Mouse (Mus musculus) myocyte (in vitro differentiated cells): ENCODE measurements at regions not wholly inside any gene's neighbourhood (a gene's known extent, or its start where the extent isn't known, plus 50 kb on each side); places are given as distances from the start of the nearest gene placed in this dataset.

Experiments
- H3K27me3 ChIP-seq: one replicate; pipeline ENCODE4 v1.6.1; 2011; ENCODE audit not compliant: control insufficient read depth, insufficient read depth, insufficient read length
- H3K36me3 ChIP-seq: one replicate; pipeline ENCODE4 v1.6.1; 2011; ENCODE audit not compliant: control insufficient read depth, insufficient read depth
- H3K4me2 ChIP-seq: one replicate; pipeline ENCODE4 v1.6.1; 2011; ENCODE audit warnings: low read depth, control low read depth
- H3K4me3 ChIP-seq: one replicate; pipeline ENCODE4 v1.5.1; 2011; ENCODE audit warnings: mild to moderate bottlenecking, control low read depth, moderate library complexity
- H3K79me2 ChIP-seq: one replicate; pipeline ENCODE4 v1.6.1; 2011; ENCODE audit not compliant: control insufficient read depth, insufficient read depth
- H3ac ChIP-seq: one replicate; pipeline ENCODE4 v1.6.1; 2011; ENCODE audit not compliant: control insufficient read depth, insufficient read length
- CEBPB ChIP-seq: IDR thresholded peaks from 2 replicates; pipeline ENCODE4 v1.6.1; 2011; ENCODE audit warnings: mild to moderate bottlenecking, moderate library complexity; ENCODE audit not compliant: poor library complexity, insufficient read depth, severe bottlenecking
- E2F4 ChIP-seq: IDR thresholded peaks from one replicate; pipeline ENCODE4 v1.6.1; 2011; ENCODE audit warnings: mild to moderate bottlenecking, control low read depth, moderate library complexity; ENCODE audit not compliant: insufficient read depth
- MAX ChIP-seq: IDR thresholded peaks from one replicate; pipeline ENCODE4 v1.6.1; 2011; ENCODE audit warnings: low read depth, mild to moderate bottlenecking, control low read depth
- MYOD1 ChIP-seq, 3 experiments: IDR thresholded peaks; one replicate each; pipeline ENCODE4 v1.6.1; 2011; ENCODE audit warnings: control low read depth in 2 of 3, low read depth in 2 of 3, mild to moderate bottlenecking in 2 of 3, moderate library complexity in 1 of 3; ENCODE audit not compliant: insufficient read length in 2 of 3, control insufficient read depth in 1 of 3
- MYOG ChIP-seq, 3 experiments: IDR thresholded peaks; one replicate each; pipeline ENCODE4 v1.6.1; 2011; ENCODE audit warnings: control low read depth in 2 of 3, low read depth in 2 of 3, mild to moderate bottlenecking in 2 of 3; ENCODE audit not compliant: insufficient read length in 2 of 3, control insufficient read depth in 1 of 3, insufficient read depth in 1 of 3
- POLR2A ChIP-seq: IDR thresholded peaks from one replicate; pipeline ENCODE4 v1.6.1; 2011; ENCODE audit warnings: low read depth, mild to moderate bottlenecking, control low read depth, moderate library complexity; ENCODE audit not compliant: insufficient read length
- POLR2AphosphoS2 ChIP-seq: IDR thresholded peaks from one replicate; pipeline ENCODE4 v1.6.1; 2011; ENCODE audit warnings: low read depth, control low read depth; ENCODE audit not compliant: insufficient read length
- REST ChIP-seq: IDR thresholded peaks from one replicate; pipeline ENCODE4 v1.6.1; 2011; ENCODE audit warnings: mild to moderate bottlenecking, control low read depth, moderate library complexity; ENCODE audit not compliant: insufficient read depth, insufficient read length
- SRF ChIP-seq: IDR thresholded peaks from one replicate; pipeline ENCODE4 v1.6.1; 2011; ENCODE audit warnings: low read depth; ENCODE audit not compliant: control insufficient read depth, insufficient read length
- TCF12 ChIP-seq: IDR thresholded peaks from one replicate; pipeline ENCODE4 v1.6.1; 2011; ENCODE audit warnings: mild to moderate bottlenecking, control low read depth; ENCODE audit not compliant: poor library complexity, insufficient read depth, severe bottlenecking
- TCF3 ChIP-seq: IDR thresholded peaks from one replicate; pipeline ENCODE4 v1.6.1; 2011; ENCODE audit warnings: low read depth, control low read depth; ENCODE audit not compliant: insufficient read length
- USF1 ChIP-seq: IDR thresholded peaks from one replicate; pipeline ENCODE4 v1.6.1; 2011; ENCODE audit warnings: low read depth, mild to moderate bottlenecking, control low read depth, moderate library complexity

GRCm38 (mm10) chr2:133283709-133284108 is 268.2 kb upstream of the Bmp2 start:
- no peaks in the 10 kb centered on the region for H3K36me3 ChIP-seq
- TF ChIP-seq MYOD1 (IDR thresholded peaks at IDR 0.05; ENCODE audit: control insufficient read depth in 1 of 3, insufficient read length in 2 of 3, low read depth in 2 of 3): no peak
- H3K4me2 ChIP-seq: no peak overlapping the region
- no peaks in the 10 kb centered on the region for H3K79me2 ChIP-seq
- no peak overlapping the region for H3K4me3 ChIP-seq
- no peak overlapping the region for H3ac ChIP-seq
- H3K27me3 ChIP-seq: no peaks in the 10 kb centered on the region

- no peaks in the 10 kb centered on the region for H3K36me3 ChIP-seq
- no peak overlapping the region for H3ac ChIP-seq
- TF ChIP-seq USF1: no peak
- TF ChIP-seq MYOD1 (IDR thresholded peaks at IDR 0.05; ENCODE audit: control insufficient read depth in 1 of 3, insufficient read length in 2 of 3, low read depth in 2 of 3): no peak
- TF ChIP-seq POLR2A: no peak
- TF ChIP-seq MYOG (IDR thresholded peaks at IDR 0.05; ENCODE audit: control insufficient read depth in 1 of 3, insufficient read depth in 1 of 3, insufficient read length in 2 of 3, low read depth in 2 of 3): no peak
- no peak overlapping the region for H3K4me3 ChIP-seq
- no peaks in the 10 kb centered on the region for H3K79me2 ChIP-seq
- no peak overlapping the region for H3K4me2 ChIP-seq
- H3K27me3 ChIP-seq: no peaks in the 10 kb centered on the region
Observed at GRCm38 (mm10) chr2:133294136-133294535, 257.8 kb upstream of the Bmp2 start.

GRCm38 (mm10) chr2:133305936-133306335 is 246.0 kb upstream of the Bmp2 start:
- Histone ChIP-seq H3K4me2 (no peak overlapping the region), H3K27me3 (no peaks in the 10 kb centered on the region), H3ac (no peak overlapping the region), H3K36me3 (no peaks in the 10 kb centered on the region), H3K4me3 (no peak overlapping the region), H3K79me2 (no peaks in the 10 kb centered on the region)
- TF ChIP-seq TCF3: no peak
- TF ChIP-seq CEBPB: no peak

- Histone ChIP-seq H3K27me3 (no peaks in the 10 kb centered on the region), H3K79me2 (no peaks in the 10 kb centered on the region), H3K36me3 (no peaks in the 10 kb centered on the region), H3K4me3 (no peak overlapping the region), H3ac (no peak overlapping the region), H3K4me2 (no peak overlapping the region)
- TF ChIP-seq MYOD1 (IDR thresholded peaks at IDR 0.05; ENCODE audit: control insufficient read depth in 1 of 3, insufficient read length in 2 of 3, low read depth in 2 of 3) (no peak), TCF3 (no peak), TCF12 (no peak), MYOG (IDR thresholded peaks at IDR 0.05; ENCODE audit: control insufficient read depth in 1 of 3, insufficient read depth in 1 of 3, insufficient read length in 2 of 3, low read depth in 2 of 3) (no peak), E2F4 (no peak)
Observed at GRCm38 (mm10) chr2:133311001-133311400, 241.0 kb upstream of the Bmp2 start.

GRCm38 (mm10) chr2:133326290-133327050 is 225.5 kb upstream of the Bmp2 start:
- TF ChIP-seq CEBPB (no peak), TCF12 (no peak), POLR2A (no peak), SRF (no peak), POLR2AphosphoS2 (no peak), MYOG (IDR thresholded peaks at IDR 0.05; ENCODE audit: control insufficient read depth in 1 of 3, insufficient read depth in 1 of 3, insufficient read length in 2 of 3, low read depth in 2 of 3) (no peak), E2F4 (no peak), USF1 (no peak), MAX (no peak), REST (no peak), MYOD1 (IDR thresholded peaks at IDR 0.05; ENCODE audit: control insufficient read depth in 1 of 3, insufficient read length in 2 of 3, low read depth in 2 of 3) (no peak), TCF3 (no peak)
- Histone ChIP-seq H3K4me3 (no peak overlapping the region), H3K36me3 (no peaks in the 10 kb centered on the region), H3ac (no peak overlapping the region), H3K27me3 (no peaks in the 10 kb centered on the region), H3K79me2 (no peaks in the 10 kb centered on the region), H3K4me2 (no peak overlapping the region)

- Histone ChIP-seq H3K27me3 (no peaks in the 10 kb centered on the region), H3ac (no peak overlapping the region), H3K4me3 (no peak overlapping the region), H3K79me2 (no peaks in the 10 kb centered on the region), H3K36me3 (no peaks in the 10 kb centered on the region), H3K4me2 (no peak overlapping the region)
- TF ChIP-seq MYOD1 (IDR thresholded peaks at IDR 0.05; ENCODE audit: control insufficient read depth in 1 of 3, insufficient read length in 2 of 3, low read depth in 2 of 3) (no peak), TCF12 (no peak), POLR2AphosphoS2 (no peak), USF1 (no peak), CEBPB (no peak), MYOG (IDR thresholded peaks at IDR 0.05; ENCODE audit: control insufficient read depth in 1 of 3, insufficient read depth in 1 of 3, insufficient read length in 2 of 3, low read depth in 2 of 3) (no peak), REST (no peak), E2F4 (no peak), POLR2A (no peak), TCF3 (no peak), MAX (no peak), SRF (no peak)
Observed at GRCm38 (mm10) chr2:133327653-133328052, 224.3 kb upstream of the Bmp2 start.
